Mouse (Mus musculus) left cerebral cortex, postnatal 14 days (tissue): ENCODE results near the gene Rptn. TPM values are rescaled to one million over a fixed set of nuclear protein-coding genes. Genes with fewer than 3 reads are reported as not detected.

Experiments used
- DNase-seq, 2 experiments: peaks; one replicate each; pipeline ENCODE4 v3.0.0; 2021 to 2022; ENCODE audit warnings: low spot score in 2 of 2, mixed read lengths in 1 of 2
- intact Hi-C: fragments of 180-260 bp; cut with DNase I; formaldehyde crosslinking; loops from one replicate; pipeline ENCODE4 v1.15.1; 2025
- long read RNA-seq, 2 experiments: library from polyadenylated mRNA; stranded (forward); transcript quantifications; one replicate each; pipeline ENCODE4 v2.0.0; 2021
- total RNA-seq, 2 experiments: library from RNA; stranded (reverse); gene quantifications; 2 replicates each; pipeline ENCODE4 v1.2.3; 2021

Rptn gene
- not detected for total RNA-seq
- long read RNA-seq, experiment 1 = 0 reads
- long read RNA-seq, experiment 2 = 0 reads

- intact Hi-C loops = no loop called here
- DNase-seq = no peak
Observed at GRCm38 (mm10) chr3:93393366-93393765, at the start of gene Rptn. Gene Rptn, plus strand, starts transcription at chr3:93393699.

GRCm38 (mm10) chr3:93346896-93347295, 46.6 kb upstream of the Rptn start:
- intact Hi-C loops = no loop called here
- no peak for DNase-seq

- peak; percentile 52 to 68 for DNase-seq
- intact Hi-C loops = loop anchor here (2.0 to 5.0 kb wide), 3 partner anchors 45 to 248 kb away; no protein-coding TSS in a partner anchor
Observed at GRCm38 (mm10) chr3:93360045-93360444, 33.5 kb upstream of the Rptn start.

- intact Hi-C loops = loop anchor here (1.0 to 5.0 kb wide), 5 partner anchors 45 to 250 kb away; no protein-coding TSS in a partner anchor
- DNase-seq = peak; percentile 19 to 46
Observed at GRCm38 (mm10) chr3:93361933-93362574, 31.4 kb upstream of the Rptn start.

- DNase-seq = no peak
- intact Hi-C loops = no loop called here
Observed at GRCm38 (mm10) chr3:93366966-93367575, 26.4 kb upstream of the Rptn start.

GRCm38 (mm10) chr3:93368171-93368570, 25.3 kb upstream of the Rptn start:
- DNase-seq = no peak
- intact Hi-C loops = no loop called here

GRCm38 (mm10) chr3:93373416-93373815, 20.1 kb upstream of the Rptn start:
- DNase-seq = peak in 1 of 2 experiments; percentile 3
- intact Hi-C loops = no loop called here

GRCm38 (mm10) chr3:93375196-93375595, 18.3 kb upstream of the Rptn start:
- intact Hi-C loops = no loop called here
- no peak for DNase-seq

- no peak for DNase-seq
- intact Hi-C loops = no loop called here
Observed at GRCm38 (mm10) chr3:93375601-93376000, 17.9 kb upstream of the Rptn start.

- intact Hi-C loops = no loop called here
- DNase-seq = no peak
Observed at GRCm38 (mm10) chr3:93378146-93378545, 15.4 kb upstream of the Rptn start.

GRCm38 (mm10) chr3:93403936-93404335, 10.4 kb downstream of the Rptn start:
- intact Hi-C loops = no loop called here
- no peak for DNase-seq

- intact Hi-C loops = loop anchor here (2.0 to 5.0 kb wide), 2 partner anchors 44 to 90 kb away; partner anchors contain the start of gene Hrnr
- DNase-seq = peak; percentile 3 to 12
Observed at GRCm38 (mm10) chr3:93406992-93407391, 13.5 kb downstream of the Rptn start.

- DNase-seq = no peak
- intact Hi-C loops = no loop called here
Observed at GRCm38 (mm10) chr3:93411905-93412304, 18.4 kb downstream of the Rptn start.

- intact Hi-C loops = no loop called here
- DNase-seq = no peak
Observed at GRCm38 (mm10) chr3:93431673-93432072, 38.2 kb downstream of the Rptn start.

GRCm38 (mm10) chr3:93442030-93442429, 48.5 kb downstream of the Rptn start, which contains the start of gene Tchh:
Gene Tchh, plus strand, starts transcription at chr3:93442330.
- intact Hi-C loops = no loop called here
- DNase-seq = no peak

GRCm38 (mm10) chr3:93443501-93444101, 50.1 kb downstream of the Rptn start:
- DNase-seq = peak; percentile 5 to 7
- intact Hi-C loops = no loop called here

GRCm38 (mm10) chr3:93444343-93445164, 51.1 kb downstream of the Rptn start:
- intact Hi-C loops = no loop called here
- DNase-seq = peak; percentile 58 to 66

- intact Hi-C loops = no loop called here
- DNase-seq = peak; percentile 34 to 37
Observed at GRCm38 (mm10) chr3:93445165-93445705, 51.7 kb downstream of the Rptn start.

GRCm38 (mm10) chr3:93446128-93446755, 52.7 kb downstream of the Rptn start:
- intact Hi-C loops = no loop called here
- peak in 1 of 2 experiments; percentile 8 for DNase-seq
